Mouse (Mus musculus) neural tube, embryonic 14.5 days (tissue): ENCODE results near the gene Dock6. TPM values are rescaled to one million over a fixed set of nuclear protein-coding genes. Genes with fewer than 3 reads are reported as not detected.

Source experiments
- ATAC-seq: fragments of 200-750 bp; cut with Nextera tagmentation; 2 replicates; pipeline ENCODE4 v1.8.0; 2017; ENCODE audit warnings: low read depth, mild to moderate bottlenecking, moderate TSS enrichment, moderate library complexity
- H3K27ac ChIP-seq: fragments of 300-500 bp; sonication (generic); 2 replicates; pipeline ENCODE4 v1.5.1; 2014; ENCODE audit warnings: low read depth, mild to moderate bottlenecking, control low read depth, low read length, moderate library complexity, mixed read lengths
- H3K27me3 ChIP-seq: fragments of 300-500 bp; sonication (generic); 2 replicates; pipeline ENCODE4 v1.6.1; 2014; ENCODE audit warnings: low read length; ENCODE audit not compliant: control insufficient read depth, insufficient read depth
- H3K36me3 ChIP-seq: fragments of 300-500 bp; sonication (generic); 2 replicates; pipeline ENCODE4 v1.6.1; 2014; ENCODE audit warnings: low read length, mixed read lengths; ENCODE audit not compliant: control insufficient read depth, insufficient read depth
- H3K4me1 ChIP-seq: fragments of 300-500 bp; sonication (generic); 2 replicates; pipeline ENCODE4 v1.6.1; 2014; ENCODE audit warnings: low read length; ENCODE audit not compliant: control insufficient read depth, insufficient read depth
- H3K4me2 ChIP-seq: fragments of 300-500 bp; sonication (generic); 2 replicates; pipeline ENCODE4 v1.6.1; 2014; ENCODE audit warnings: mild to moderate bottlenecking, low read depth, low read length, control low read depth
- H3K4me3 ChIP-seq: fragments of 300-500 bp; sonication (generic); 2 replicates; pipeline ENCODE4 v1.5.1; 2014; ENCODE audit warnings: low read depth, low read length, control low read depth, mixed read lengths
- H3K9ac ChIP-seq: fragments of 300-500 bp; sonication (generic); replicated peaks from 2 replicates; pipeline ENCODE4 v1.6.1; 2014; ENCODE audit warnings: low read depth, mild to moderate bottlenecking, control low read depth, low read length, mixed read lengths
- H3K9me3 ChIP-seq: fragments of 300-500 bp; sonication (generic); 2 replicates; pipeline ENCODE4 v1.6.1; 2016; ENCODE audit warnings: low read length; ENCODE audit not compliant: control insufficient read depth
- WGBS: fragments of 180-500 bp; shearing (Covaris S2); extraction: QIAGEN DNeasy Blood & Tissue Kit; methylation state at CpG from one replicate; pipeline ENCODE4 v1.1.7; 2014; 5-methylcytosine and 5-hydroxymethylcytosine counted together
- polyA plus RNA-seq: library from polyadenylated mRNA; unstranded; fragments of >200 nt; fragmentation: Nextera tagmentation; extraction: Ambion mirVana; gene quantifications from 2 replicates; pipeline ENCODE4 v1.2.1, GENCODE M21; 2014

Dock6 gene
- polyA plus RNA-seq, 1 experiment from 2014 or later = 8.2 TPM

DNA sequence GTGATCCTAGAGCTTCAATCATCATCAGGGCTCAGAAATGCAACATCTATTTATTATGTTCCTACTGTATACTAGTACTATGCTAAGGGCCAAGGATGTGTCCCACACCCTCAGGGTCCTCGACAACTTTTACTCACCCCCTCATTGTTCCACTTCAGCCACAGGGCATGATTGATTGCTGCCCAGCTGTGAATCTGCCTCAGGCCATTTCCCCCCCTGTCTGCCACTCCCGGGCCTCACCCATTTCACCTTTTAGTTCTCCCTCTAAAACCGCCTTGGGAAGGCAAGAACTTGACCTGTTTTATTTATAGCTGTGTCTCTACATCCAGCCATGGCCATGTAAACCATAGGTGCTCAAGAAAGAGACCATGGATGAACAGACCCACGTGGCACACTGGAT, 28.5 kb downstream of the Dock6 start:
- 43% methylated on average over 4 of the region's 4 CpGs for WGBS
- no peaks in the 10 kb centered on the region for H3K4me1 ChIP-seq

DNA sequence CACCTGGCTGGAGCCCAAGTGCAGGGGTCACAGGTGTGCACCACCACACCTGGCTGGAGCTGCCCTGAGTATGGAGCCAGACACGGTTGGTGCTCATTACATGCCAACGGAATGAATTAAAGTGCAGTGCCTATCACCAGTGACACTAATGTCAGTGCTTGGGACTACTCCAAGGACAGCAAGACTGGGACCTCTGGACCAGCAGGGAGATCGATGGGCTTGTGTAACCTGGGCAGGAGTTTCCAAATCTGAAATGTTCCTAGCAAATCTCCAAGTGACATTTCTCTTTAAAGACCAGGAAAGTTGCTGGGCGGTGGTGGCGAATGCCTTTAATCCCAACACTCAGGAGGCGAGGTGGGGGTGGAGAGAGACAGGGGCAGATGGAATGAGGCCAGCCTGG, 29.7 kb downstream of the Dock6 start:
- H3K27ac ChIP-seq = no peak overlapping the region
- no peaks in the 10 kb centered on the region for H3K36me3 ChIP-seq
- no peaks in the 10 kb centered on the region for H3K4me1 ChIP-seq
- no peak overlapping the region for H3K9ac ChIP-seq
- no peaks in the 10 kb centered on the region for H3K27me3 ChIP-seq
- no peak overlapping the region for H3K4me3 ChIP-seq
- H3K9me3 ChIP-seq = no peaks in the 10 kb centered on the region
- H3K4me2 ChIP-seq = no peak overlapping the region
- no peak for ATAC-seq
- whole genome bisulfite sequencing = 90% methylated on average over 6 of the region's 6 CpGs

More for the DNA sequence above, 28.5 kb downstream of the Dock6 start:
- Histone ChIP-seq H3K27me3 (no peaks in the 10 kb centered on the region), H3K27ac (no peak overlapping the region), H3K4me3 (no peak overlapping the region), H3K4me2 (no peak overlapping the region), H3K36me3 (no peaks in the 10 kb centered on the region), H3K9me3 (no peaks in the 10 kb centered on the region), H3K9ac (no peak overlapping the region)
- no peak for ATAC-seq

DNA sequence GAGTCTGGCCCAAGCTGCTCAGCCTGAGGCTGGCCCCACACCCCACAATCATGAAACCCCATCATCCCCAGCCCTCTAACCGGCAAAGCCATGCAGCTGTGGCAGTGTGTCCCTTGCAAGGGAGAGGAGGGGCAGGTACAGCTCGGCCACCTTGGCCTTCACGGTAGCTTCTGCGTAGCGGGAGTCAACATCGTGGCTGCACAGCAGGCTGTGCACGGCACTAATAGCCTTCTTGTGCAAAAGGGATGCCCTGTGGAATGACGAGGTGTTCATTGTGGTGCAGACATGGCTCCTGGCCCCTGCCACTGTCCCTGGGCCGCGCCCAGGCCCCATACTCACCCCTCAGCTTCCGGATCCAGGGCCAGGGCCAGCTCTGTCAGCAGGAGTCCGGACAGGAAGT, 32.3 kb downstream of the Dock6 start:
- Histone ChIP-seq H3K27ac (no peak overlapping the region), H3K36me3 (no peaks in the 10 kb centered on the region)
- 90% methylated on average over 12 of the region's 12 CpGs for WGBS

DNA sequence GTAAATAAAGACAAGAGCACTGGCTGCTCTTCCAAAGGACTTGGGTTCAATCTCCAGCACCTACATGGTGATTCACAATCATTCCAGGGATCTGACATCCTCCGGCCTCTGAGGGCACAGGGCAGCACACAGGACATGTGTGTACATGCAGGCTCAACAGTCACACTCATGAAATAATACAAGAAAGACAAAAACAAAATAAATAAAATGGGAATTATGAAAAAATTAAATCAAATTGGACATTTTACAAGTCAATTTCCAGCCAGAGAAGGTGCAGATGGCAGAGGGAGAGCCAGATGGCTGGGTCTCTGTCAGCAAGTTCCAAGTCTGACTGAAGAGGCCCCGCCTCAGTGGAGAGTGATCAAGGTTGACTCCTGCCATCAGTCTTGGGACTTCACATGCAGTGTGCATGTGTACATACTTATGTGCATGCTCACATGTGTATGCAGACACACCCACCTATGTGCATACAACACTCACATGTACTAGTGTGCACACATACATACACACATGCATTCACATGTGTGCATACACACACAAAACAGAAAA, 33.2 kb downstream of the Dock6 start:
- H3K9me3 ChIP-seq = no peaks in the 10 kb centered on the region
- H3K4me3 ChIP-seq = no peak overlapping the region
- no peak overlapping the region for H3K4me2 ChIP-seq
- ATAC-seq = no peak
- H3K9ac ChIP-seq = no peak overlapping the region
- H3K4me1 ChIP-seq = no peaks in the 10 kb centered on the region
- WGBS = 90% methylated on average over 2 of the region's 2 CpGs
- H3K27ac ChIP-seq = no peak overlapping the region
- no peaks in the 10 kb centered on the region for H3K27me3 ChIP-seq
- H3K36me3 ChIP-seq = no peaks in the 10 kb centered on the region

More for the DNA sequence above, 32.3 kb downstream of the Dock6 start:
- no peak for ATAC-seq
- H3K9me3 ChIP-seq = no peaks in the 10 kb centered on the region
- H3K4me2 ChIP-seq = no peak overlapping the region
- no peak overlapping the region for H3K9ac ChIP-seq
- no peaks in the 10 kb centered on the region for H3K27me3 ChIP-seq
- no peak overlapping the region for H3K4me3 ChIP-seq
- H3K4me1 ChIP-seq = no peaks in the 10 kb centered on the region

DNA sequence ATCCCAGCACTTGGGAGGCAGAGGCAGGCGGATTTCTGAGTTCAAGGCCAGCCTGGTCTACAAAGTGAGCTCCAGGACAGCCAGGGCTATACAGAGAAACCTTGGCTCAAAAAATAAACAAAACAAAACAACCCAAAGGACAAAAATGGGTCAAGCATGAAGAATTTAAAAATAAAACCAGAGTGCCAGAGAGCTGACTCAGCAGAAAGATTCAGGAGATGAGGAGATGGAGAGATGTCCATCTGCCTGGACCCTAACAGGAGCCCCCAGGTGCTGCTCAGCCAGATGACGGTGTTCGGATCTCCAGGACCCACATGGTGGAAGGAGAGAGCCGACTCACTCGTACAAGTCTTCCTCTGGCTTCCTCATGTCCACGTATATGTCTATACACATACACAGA, 33.9 kb downstream of the Dock6 start:
- Histone ChIP-seq H3K9ac (no peak overlapping the region), H3K4me1 (no peaks in the 10 kb centered on the region), H3K4me2 (no peak overlapping the region), H3K36me3 (no peaks in the 10 kb centered on the region), H3K27ac (no peak overlapping the region), H3K4me3 (no peak overlapping the region), H3K27me3 (no peaks in the 10 kb centered on the region), H3K9me3 (no peaks in the 10 kb centered on the region)
- no peak for ATAC-seq
- 93% methylated on average over 6 of the region's 6 CpGs for WGBS

DNA sequence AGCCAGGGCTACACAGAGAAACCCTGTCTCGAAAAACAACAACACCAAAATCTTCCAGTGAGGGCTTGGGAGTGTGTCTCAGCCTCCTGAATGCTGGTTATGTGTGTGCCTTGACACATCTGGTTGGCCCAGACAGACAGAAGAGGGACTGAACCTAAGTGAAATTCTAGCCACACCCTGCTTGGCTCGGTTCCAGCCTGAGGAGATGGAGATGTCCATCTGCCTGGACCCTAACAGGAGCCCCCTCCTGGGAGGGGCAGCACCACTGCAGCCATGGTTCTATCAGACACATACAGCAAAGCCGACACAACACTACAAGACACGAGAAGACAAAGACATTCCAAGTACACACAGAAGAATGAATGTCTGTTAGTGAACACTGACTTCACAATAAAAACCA, 34.3 kb downstream of the Dock6 start:
- ATAC-seq = no peak
- H3K27ac ChIP-seq = no peak overlapping the region
- H3K4me3 ChIP-seq = no peak overlapping the region
- H3K27me3 ChIP-seq = no peaks in the 10 kb centered on the region
- no peak overlapping the region for H3K9ac ChIP-seq
- 91% methylated on average over 4 of the region's 4 CpGs for WGBS
- H3K4me1 ChIP-seq = no peaks in the 10 kb centered on the region
- no peaks in the 10 kb centered on the region for H3K36me3 ChIP-seq
- no peak overlapping the region for H3K4me2 ChIP-seq
- H3K9me3 ChIP-seq = no peaks in the 10 kb centered on the region

DNA sequence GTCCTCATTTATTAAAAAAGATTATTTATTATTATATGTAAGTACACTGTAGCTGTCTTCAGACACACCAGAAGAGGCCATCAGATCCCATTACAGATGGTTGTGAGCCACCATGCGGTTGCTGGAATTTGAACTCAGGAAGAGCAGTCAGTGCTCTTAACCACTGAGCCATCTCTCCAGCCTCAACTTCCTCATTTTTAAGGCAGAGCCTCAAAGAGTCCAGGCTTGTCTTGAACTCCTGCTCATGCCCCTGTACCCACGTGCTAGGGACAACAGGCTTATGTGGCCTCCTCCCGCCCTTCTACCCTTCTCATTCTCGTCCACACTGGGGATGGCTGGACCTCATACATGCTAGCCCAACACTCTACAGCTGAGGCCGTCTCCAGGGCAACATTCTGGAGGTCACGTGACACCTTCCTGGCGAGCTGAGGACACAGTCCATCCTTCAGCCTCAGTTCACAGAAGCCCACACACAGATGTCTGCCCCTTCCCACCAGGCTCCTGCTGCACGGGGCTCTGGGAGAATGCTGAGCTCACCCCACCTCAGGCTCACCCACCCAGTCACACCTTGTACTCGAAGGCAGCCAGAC, 35.6 kb downstream of the Dock6 start:
- Histone ChIP-seq H3K27me3 (no peaks in the 10 kb centered on the region), H3K4me1 (no peaks in the 10 kb centered on the region), H3K9me3 (no peaks in the 10 kb centered on the region), H3K27ac (no peak overlapping the region), H3K36me3 (no peaks in the 10 kb centered on the region), H3K9ac (no peak overlapping the region), H3K4me3 (no peak overlapping the region), H3K4me2 (no peak overlapping the region)
- WGBS = 68% methylated on average over 9 of the region's 9 CpGs
- no peak for ATAC-seq

DNA sequence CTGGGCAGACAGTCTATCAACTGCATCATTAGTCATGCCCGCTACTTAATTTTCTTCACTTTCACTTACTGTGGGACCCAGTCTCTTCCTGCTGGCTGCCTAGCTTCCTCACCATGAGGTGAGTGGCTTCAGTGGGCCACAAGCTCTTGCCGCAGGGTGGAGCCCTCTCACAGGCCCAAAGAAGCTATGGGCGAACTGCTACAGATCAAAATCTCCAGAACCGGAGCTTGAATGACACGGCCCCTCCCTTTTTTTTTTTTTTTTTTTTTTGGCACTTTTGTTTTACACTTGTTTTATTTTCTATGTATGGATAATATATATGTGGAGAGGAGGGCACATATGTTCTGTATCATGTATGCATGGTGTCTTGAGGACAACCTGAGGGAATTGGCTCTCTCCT, 41.3 kb downstream of the Dock6 start:
- WGBS = 91% methylated on average over 5 of the region's 5 CpGs
- Histone ChIP-seq H3K36me3 (no peaks in the 10 kb centered on the region), H3K27me3 (no peaks in the 10 kb centered on the region), H3K27ac (no peak overlapping the region), H3K9ac (no peak overlapping the region), H3K9me3 (no peaks in the 10 kb centered on the region), H3K4me1 (no peaks in the 10 kb centered on the region), H3K4me2 (no peak overlapping the region), H3K4me3 (no peak overlapping the region)
- no peak for ATAC-seq

DNA sequence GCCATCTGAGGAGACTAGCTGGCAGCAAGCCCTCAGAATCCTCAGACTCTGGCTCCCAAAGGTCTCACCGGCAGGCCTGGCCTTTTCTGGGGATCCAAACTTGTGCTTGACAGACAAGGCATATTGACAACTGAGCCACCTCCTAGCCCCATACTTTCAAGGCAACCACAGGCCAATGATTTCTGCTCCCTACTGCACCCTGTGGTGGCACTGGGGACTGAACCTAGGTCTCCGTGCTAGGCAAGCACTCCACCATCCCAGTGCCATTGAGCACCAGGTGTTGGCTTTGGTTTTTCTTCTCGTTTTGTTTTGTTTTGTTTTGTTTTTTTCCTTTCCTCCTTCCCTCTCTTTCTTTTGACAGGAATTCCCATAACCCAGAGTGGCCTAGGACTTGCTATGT, 43.9 kb downstream of the Dock6 start:
- 70% methylated on average over 3 of the region's 3 CpGs for WGBS
- H3K9me3 ChIP-seq = no peaks in the 10 kb centered on the region
- no peak overlapping the region for H3K4me3 ChIP-seq
- no peak overlapping the region for H3K4me2 ChIP-seq
- no peaks in the 10 kb centered on the region for H3K4me1 ChIP-seq
- H3K36me3 ChIP-seq = no peaks in the 10 kb centered on the region
- H3K27me3 ChIP-seq = no peaks in the 10 kb centered on the region
- ATAC-seq = no peak
- H3K27ac ChIP-seq = no peak overlapping the region
- no peak overlapping the region for H3K9ac ChIP-seq
